Mouse (Mus musculus) left cerebral cortex, adult 6 months (tissue): ENCODE measurements around the gene Tuba3b. TPM values are rescaled to one million over a fixed set of nuclear protein-coding genes. Genes with fewer than 3 reads are reported as not detected.

ENCODE experiments used
- long read RNA-seq, 2 experiments: library from polyadenylated mRNA; unstranded; transcript quantifications; one replicate each; pipeline ENCODE4 v2.0.0; 2019 to 2020
- polyA plus RNA-seq: library from polyadenylated mRNA; unstranded; fragments of <200 nt; fragmentation: Nextera tagmentation; gene quantifications from 2 replicates; pipeline ENCODE4 v1.2.3, GENCODE M21; 2021

Gene Tuba3b
- polyA plus RNA-seq = not detected in 2 replicates
- long read RNA-seq, experiment 1 = 0 reads
- long read RNA-seq, experiment 2 = 0 reads

GRCm38 (mm10) chr6:145615666-145616210 lies at the start of gene Tuba3b:
Gene Tuba3b (plus strand): TSS chr6:145615757.

GRCm38 (mm10) chr6:145614219-145614618 lies 1.3 kb upstream of the Tuba3b start, which contains the start of gene Lmntd1:
Gene Lmntd1 (minus strand): TSS chr6:145614319.

Other genes with a start within 250 kb of the Tuba3b start
- 0.36 and 0.39 TPM in 2 replicates for gene Lmntd1, start 1.4 kb upstream of the Tuba3b start, polyA plus RNA-seq
- 1.7 and 4.0 TPM in 2 replicates for gene Rassf8, start 131.0 kb downstream of the Tuba3b start, polyA plus RNA-seq
- gene Bhlhe41, start 249.8 kb downstream of the Tuba3b start, polyA plus RNA-seq = 32.1 and 38.7 TPM in 2 replicates